Mouse (Mus musculus): ENCODE results near the gene Gm12394.

DNA sequence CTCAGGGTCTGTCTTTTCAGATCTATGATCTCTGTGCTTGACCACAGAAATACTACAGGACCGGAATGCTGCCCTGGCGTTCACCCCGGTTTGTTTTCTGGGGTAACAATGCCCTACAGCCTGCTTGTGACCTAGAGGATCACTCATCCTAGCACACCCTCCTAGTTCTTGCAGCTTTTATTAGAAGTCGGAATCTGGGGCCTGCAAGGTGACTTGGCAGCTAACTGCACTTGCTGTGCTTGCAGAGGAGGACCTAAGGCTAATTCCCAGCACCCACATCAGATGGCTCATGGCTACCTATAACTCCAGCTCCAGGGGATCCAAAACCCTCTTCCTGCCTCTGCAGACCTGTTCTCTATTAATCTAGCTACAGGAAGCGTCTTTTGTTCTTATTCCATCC is 46.2 kb upstream of the Gm12394 start:
- TF ChIP-seq USF1 (IDR thresholded peaks at IDR 0.05; ENCODE audit: low read depth) = no peak
- no peak for TF ChIP-seq CEBPB (IDR thresholded peaks at IDR 0.05; ENCODE audit: insufficient read depth, poor library complexity, severe bottlenecking)
- no peak for TF ChIP-seq POLR2A (IDR thresholded peaks at IDR 0.05; ENCODE audit: insufficient read length, low read depth)
- no peak for TF ChIP-seq POLR2AphosphoS2 (IDR thresholded peaks at IDR 0.05; ENCODE audit: insufficient read length, low read depth)
- no peak for TF ChIP-seq MYOG (IDR thresholded peaks at IDR 0.05; ENCODE audit: control insufficient read depth in 1 of 3, insufficient read depth in 1 of 3, insufficient read length in 2 of 3, low read depth in 2 of 3)
- no peak for TF ChIP-seq SRF (IDR thresholded peaks at IDR 0.05; ENCODE audit: control insufficient read depth, insufficient read length, low read depth)
- no peak for TF ChIP-seq MYOD1 (IDR thresholded peaks at IDR 0.05; ENCODE audit: control insufficient read depth in 1 of 3, insufficient read length in 2 of 3, low read depth in 2 of 3)
- no peak for TF ChIP-seq MAX (IDR thresholded peaks at IDR 0.05; ENCODE audit: low read depth)
- TF ChIP-seq REST (IDR thresholded peaks at IDR 0.05; ENCODE audit: insufficient read depth, insufficient read length) = no peak

All from myocyte (in vitro differentiated cells).